Mouse (Mus musculus) embryonic facial prominence, embryonic 14.5 days (tissue): ENCODE data around the gene Gemin7. TPM values are rescaled to one million over a fixed set of nuclear protein-coding genes. Genes with fewer than 3 reads are reported as not detected.

Experiments used
- polyA plus RNA-seq: library from polyadenylated mRNA; unstranded; fragments of >200 nt; fragmentation: Nextera tagmentation; extraction: Ambion mirVana; gene quantifications from 2 replicates; pipeline ENCODE4 v1.2.1, GENCODE M21; 2014

Gene Gemin7
- polyA plus RNA-seq, 1 experiment from 2014 or later: 142 TPM

Other genes starting within 250 kb of the Gemin7 start
- gene Ercc1, start 232.8 kb downstream of the Gemin7 start, polyA plus RNA-seq: 64.0 and 75.1 TPM in 2 replicates
- 18.8 and 21.6 TPM in 2 replicates for gene Cd3eap, start 218.1 kb downstream of the Gemin7 start, polyA plus RNA-seq
- gene Ppp1r13l, start 217.8 kb downstream of the Gemin7 start, polyA plus RNA-seq: 11.2 and 11.6 TPM in 2 replicates
- gene Ercc2, start 195.6 kb downstream of the Gemin7 start, polyA plus RNA-seq: 10.9 and 14.7 TPM in 2 replicates
- 10.2 and 15.3 TPM in 2 replicates for gene Klc3, start 173.5 kb downstream of the Gemin7 start, polyA plus RNA-seq
- gene Ckm, start 172.8 kb downstream of the Gemin7 start, polyA plus RNA-seq: 348 and 732 TPM in 2 replicates
- 10.5 and 10.9 TPM in 2 replicates for gene Mark4, start 118.8 kb downstream of the Gemin7 start, polyA plus RNA-seq
- gene Exoc3l2, start 114.3 kb downstream of the Gemin7 start, polyA plus RNA-seq: 1.4 and 1.7 TPM in 2 replicates
- gene Bloc1s3, start 69.2 kb downstream of the Gemin7 start, polyA plus RNA-seq: 0.74 and 0.93 TPM in 2 replicates
- gene Trappc6a, start 69.2 kb downstream of the Gemin7 start, polyA plus RNA-seq: 61.8 and 67.3 TPM in 2 replicates
- gene Nkpd1, start 59.8 kb downstream of the Gemin7 start, polyA plus RNA-seq: 0.14 and 0.42 TPM in 2 replicates
- 4.9 and 5.7 TPM in 2 replicates for gene Ppp1r37, start 14.5 kb downstream of the Gemin7 start, polyA plus RNA-seq
- 0.48 and 1.2 TPM in 2 replicates for gene Zfp296, start 308 bp downstream of the Gemin7 start, polyA plus RNA-seq
- gene Clasrp, start 26.9 kb upstream of the Gemin7 start, polyA plus RNA-seq: 36.0 and 47.5 TPM in 2 replicates
- 9.9 and 11.5 TPM in 2 replicates for gene Relb, start 51.8 kb upstream of the Gemin7 start, polyA plus RNA-seq
- 77.9 and 87.9 TPM in 2 replicates for gene Clptm1, start 87.4 kb upstream of the Gemin7 start, polyA plus RNA-seq
- gene Apoc2, start 100.3 kb upstream of the Gemin7 start, polyA plus RNA-seq: 0.78 and 0.80 TPM in 2 replicates
- not detected in 2 replicates for gene Gm44805, start 103.8 kb upstream of the Gemin7 start, polyA plus RNA-seq
- gene Apoc4, start 103.9 kb upstream of the Gemin7 start, polyA plus RNA-seq: not detected in 2 replicates
- 16.1 and 19.0 TPM in 2 replicates for gene Apoc1, start 115.1 kb upstream of the Gemin7 start, polyA plus RNA-seq
- 482 and 510 TPM in 2 replicates for gene Apoe, start 121.6 kb upstream of the Gemin7 start, polyA plus RNA-seq
- 114 and 125 TPM in 2 replicates for gene Tomm40, start 137.8 kb upstream of the Gemin7 start, polyA plus RNA-seq
- gene Nectin2, start 172.9 kb upstream of the Gemin7 start, polyA plus RNA-seq: 55.2 and 62.0 TPM in 2 replicates
- gene Bcam, start 193.4 kb upstream of the Gemin7 start, polyA plus RNA-seq: 101 and 114 TPM in 2 replicates
- gene Cblc, start 219.2 kb upstream of the Gemin7 start, polyA plus RNA-seq: 4.7 TPM in 2 replicates
- 4.3 and 4.6 TPM in 2 replicates for gene Bcl3, start 245.2 kb upstream of the Gemin7 start, polyA plus RNA-seq